Mouse (Mus musculus) granulocyte monocyte progenitor cell, adult 5-6 weeks (primary cell): ENCODE data around the gene Tsfm. TPM values are rescaled to one million over a fixed set of nuclear protein-coding genes. Genes with fewer than 3 reads are reported as not detected.

Experiments
- ATAC-seq: replicated peaks from 2 replicates; pipeline ENCODE4 v1.8.0; 2016; ENCODE audit warnings: mild to moderate bottlenecking, moderate TSS enrichment, inconsistent platforms; ENCODE audit not compliant: poor library complexity, severe bottlenecking
- total RNA-seq, 2 experiments: library from RNA; stranded (forward) in 1 of 2; stranded (reverse) in 1 of 2; fragments of 200-712, 200-1000 nt in 1 of 2; fragments of >200 nt in 1 of 2; fragmentation: Nextera tagmentation in 1 of 2; gene quantifications; 2 replicates each; pipeline ENCODE4 v1.2.3; 2014 to 2017

The Tsfm gene
- total RNA-seq, 2 experiments from 2014 or later = 32.9 to 41.5 TPM

DNA sequence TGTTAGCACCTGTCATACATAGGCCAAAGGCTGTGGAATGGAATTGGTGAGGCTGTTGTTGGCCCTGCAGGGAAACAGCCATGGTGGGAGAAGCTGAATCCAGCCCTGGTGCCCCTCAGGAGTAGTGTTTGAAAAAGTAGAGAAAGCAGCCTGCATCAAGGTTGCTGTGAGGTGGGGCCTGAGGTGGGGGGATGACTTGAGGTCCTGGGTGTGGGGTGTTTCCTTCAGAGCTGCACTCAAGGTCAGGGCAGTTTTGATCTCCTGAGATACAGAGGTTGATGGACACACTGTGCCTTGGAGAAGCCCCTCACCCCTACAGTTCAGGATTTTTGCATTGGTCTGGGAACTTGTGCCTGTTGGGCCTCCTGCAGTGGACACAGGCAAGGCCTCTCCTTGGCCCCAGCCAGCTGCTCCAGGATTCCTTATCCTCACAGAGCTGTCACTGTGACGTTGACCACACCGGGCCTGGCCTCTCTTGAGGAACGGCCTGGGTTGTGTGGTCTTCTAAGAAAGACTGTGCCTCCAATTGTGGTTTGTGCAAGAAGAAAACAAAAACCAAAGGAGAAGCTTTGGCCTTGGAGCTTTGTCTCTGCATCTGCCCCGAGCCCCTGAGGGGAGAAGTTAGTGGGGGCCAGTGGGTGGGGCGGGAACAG, 42.0 kb downstream of the Tsfm start:
- peak; percentile 23 for ATAC-seq

- peak; percentile 37 for ATAC-seq
These were observed 43.2 kb downstream of the Tsfm start for GRCm38 (mm10) chr10:126987183-126988118.

DNA sequence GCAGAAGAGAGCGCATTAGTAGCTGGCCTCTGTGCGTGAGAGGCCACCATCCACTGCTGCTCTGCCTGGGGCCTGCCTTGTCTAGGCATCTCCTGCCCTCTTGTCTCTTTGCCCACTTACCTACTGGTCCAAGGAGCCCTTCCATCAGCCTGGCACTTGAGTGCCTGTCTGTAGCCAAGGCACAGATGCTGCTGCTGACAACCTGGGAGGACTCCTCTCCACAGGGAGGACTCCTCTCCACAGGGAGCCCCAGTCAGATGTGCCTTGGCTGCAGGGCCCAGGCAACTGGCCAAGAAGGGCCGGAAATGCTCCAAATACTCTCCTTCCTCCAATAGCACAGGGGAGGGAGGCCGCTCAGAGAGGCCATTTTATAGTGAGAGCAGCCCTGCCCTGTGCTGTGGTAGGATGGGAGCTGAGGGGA, 44.1 kb downstream of the Tsfm start:
- ATAC-seq = peak; percentile 28

GRCm38 (mm10) chr10:126985579-126985978, 45.1 kb downstream of the Tsfm start:
- ATAC-seq = no peak

- ATAC-seq = no peak
These were observed 45.5 kb downstream of the Tsfm start for GRCm38 (mm10) chr10:126985127-126985526.

GRCm38 (mm10) chr10:126984189-126985004, 46.2 kb downstream of the Tsfm start:
- no peak for ATAC-seq

DNA sequence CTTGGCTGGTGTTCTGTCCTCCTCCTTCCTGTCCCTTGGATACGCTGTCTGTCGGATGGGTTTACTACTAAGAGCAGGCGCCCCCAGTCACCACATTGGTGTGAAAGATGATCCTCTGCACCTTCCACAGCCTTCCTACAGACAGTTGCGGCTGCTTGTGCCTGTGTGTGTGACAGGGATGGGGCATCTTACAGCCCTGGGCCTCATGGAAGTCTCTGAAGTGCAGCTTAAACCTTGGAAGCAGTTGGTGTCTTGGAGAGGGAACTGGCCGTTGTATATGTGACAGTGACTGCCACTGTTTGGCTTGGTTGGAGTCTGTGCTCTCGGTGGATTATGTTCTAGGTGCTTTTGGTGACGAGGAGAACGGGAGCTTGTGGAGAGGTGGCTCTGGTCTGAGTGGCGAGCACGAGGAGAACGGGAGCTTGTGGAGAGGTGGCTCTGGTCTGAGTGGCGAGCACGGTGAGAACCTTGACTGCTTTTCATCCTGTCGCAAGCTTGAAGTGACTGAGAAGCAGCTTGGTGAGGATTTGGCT, 47.4 kb downstream of the Tsfm start:
- no peak for ATAC-seq

GRCm38 (mm10) chr10:126981746-126982145, 48.9 kb downstream of the Tsfm start:
- no peak for ATAC-seq

DNA sequence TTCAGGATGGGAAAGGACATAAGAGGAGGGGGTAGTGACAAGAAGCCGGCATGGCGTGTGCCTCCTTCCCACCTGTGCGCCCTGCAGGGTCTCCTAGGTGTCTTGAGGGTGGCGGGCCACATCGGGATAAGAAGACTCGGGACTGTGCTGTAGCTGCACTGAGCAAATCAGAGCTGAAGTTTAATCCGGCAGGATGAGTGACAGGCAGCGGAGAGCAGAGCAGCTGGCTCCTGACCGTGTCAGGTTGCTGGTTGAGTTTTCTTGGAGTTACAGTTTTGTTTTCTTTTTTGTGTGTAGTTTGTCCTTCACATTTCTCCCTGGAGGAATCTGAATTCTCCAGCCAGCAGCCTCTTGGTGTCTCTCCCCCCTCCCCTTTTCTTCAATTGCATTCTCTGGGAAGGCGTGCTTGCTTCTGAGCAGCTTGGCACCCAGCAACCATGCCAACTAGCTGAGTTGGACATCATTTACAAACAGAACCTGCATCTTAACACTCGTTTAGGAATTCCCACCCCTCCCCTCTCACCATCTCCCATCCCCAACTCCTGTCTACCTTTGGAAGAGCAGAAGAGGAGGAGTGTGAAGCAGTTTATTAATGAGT, 49.6 kb downstream of the Tsfm start:
- ATAC-seq = no peak

DNA sequence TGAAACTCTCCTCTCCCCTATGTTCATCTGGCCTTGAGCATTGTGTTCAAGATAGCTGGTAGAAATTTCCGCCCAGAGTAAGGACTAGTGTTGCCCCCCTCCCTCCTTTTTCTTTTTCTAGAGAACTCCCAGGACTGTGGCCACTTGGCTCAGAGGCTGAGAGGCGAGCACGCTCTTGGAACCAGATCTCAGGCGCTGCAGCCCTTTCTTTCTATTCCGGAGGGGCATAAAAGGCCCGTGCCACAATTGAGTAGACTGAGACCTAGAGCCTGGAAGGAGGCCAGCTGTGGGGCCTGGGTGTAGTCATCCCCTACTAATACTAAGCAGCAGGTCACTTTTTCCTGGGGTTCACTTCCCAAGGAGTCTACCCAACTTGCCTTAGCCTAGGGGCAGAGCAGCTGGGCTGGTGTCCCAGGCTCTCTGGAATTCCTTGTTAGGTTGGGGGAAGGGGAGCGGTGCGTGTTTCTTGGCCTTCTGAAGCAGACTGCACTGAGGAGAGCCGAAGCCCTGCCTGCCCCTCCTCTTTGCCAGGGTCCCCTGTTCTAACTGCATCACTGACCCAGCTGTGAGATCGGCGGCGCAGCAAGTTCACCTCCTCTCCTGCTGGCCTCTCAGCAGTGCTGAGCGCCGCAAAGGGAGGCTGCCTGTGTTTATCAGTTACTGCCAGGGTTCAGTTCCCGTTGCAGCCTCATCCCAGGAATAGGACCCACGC, 50.3 kb downstream of the Tsfm start:
- ATAC-seq = no peak

DNA sequence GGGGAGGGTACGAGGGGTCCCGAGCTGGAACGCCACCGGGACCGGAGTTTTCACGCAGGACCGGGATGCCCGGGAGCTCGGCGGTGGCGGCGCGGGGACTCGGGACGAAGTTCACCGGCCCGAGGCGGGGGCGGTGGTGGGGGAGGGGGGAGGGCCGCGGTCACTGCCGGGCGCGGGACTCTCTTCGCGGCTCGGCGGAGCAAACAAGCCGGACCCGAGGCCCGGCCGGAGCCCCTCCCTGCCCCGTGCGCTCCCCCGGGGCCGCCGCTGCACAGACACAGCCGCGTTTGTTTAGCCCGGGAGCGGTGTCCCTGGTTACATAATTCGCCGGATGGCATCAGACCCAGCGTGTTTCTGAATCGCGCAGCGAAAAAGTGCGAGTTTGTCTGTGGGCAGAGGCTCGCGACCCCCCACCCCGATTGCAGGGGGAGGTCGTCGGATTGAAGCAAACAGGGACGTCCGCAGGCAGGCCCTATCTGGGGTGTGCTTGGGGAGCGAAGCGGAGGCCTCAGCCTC, 50.9 kb downstream of the Tsfm start:
- peak; percentile 12; the same call in 1 of the 2 replicates for ATAC-seq

DNA sequence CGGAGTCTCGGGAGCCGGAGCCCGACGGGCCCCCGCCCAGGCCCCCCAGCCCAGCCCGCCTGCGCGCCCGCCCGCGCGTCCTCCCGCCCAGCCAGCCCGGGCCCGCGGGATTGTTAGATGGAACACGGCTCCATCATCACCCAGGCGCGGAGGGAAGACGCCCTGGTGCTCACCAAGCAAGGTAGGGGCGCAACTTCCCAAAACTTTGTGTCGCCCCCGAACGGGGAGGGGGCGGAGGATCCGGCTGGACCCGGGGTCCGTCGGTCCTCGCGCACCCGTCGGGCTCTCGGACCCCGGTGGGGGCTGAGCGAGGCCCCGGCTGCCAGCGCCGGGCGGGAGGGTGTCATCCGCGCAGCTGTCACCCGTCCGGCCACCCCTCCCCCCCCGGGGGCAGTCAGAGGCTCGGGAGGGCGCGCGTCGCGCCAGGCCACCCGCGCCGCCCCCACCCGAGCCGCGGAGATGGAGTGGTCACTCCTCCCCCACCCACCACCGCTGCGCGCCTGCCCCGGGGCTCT, 51.5 kb downstream of the Tsfm start:
- no peak for ATAC-seq

GRCm38 (mm10) chr10:126978277-126978994, 52.2 kb downstream of the Tsfm start, which contains the start of gene Ctdsp2:
Ctdsp2 (plus strand) TSS chr10:126978717.
- peak; percentile 87 for ATAC-seq

- ATAC-seq = no peak
These were observed 53.6 kb downstream of the Tsfm start for GRCm38 (mm10) chr10:126977076-126977475.

DNA sequence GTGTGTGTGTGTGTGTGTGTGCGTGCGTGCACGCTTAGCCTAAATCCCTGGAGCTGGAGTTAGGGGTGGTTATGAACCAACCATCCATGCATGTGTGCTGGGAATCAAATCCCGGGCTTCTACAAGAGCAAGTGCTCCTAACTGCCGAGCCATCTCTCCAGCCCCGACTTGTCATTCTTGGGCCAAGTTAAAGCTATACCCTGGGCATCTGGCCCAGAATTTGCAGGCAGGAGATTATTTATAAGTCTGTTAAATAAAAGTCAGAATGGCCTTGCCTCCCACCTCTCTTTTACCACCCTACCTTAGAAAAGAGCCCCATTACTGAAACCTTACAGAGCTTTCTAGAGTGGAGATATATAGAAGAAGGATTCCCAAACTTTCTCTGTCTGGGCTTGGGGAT, 54.9 kb downstream of the Tsfm start:
- no peak for ATAC-seq

DNA sequence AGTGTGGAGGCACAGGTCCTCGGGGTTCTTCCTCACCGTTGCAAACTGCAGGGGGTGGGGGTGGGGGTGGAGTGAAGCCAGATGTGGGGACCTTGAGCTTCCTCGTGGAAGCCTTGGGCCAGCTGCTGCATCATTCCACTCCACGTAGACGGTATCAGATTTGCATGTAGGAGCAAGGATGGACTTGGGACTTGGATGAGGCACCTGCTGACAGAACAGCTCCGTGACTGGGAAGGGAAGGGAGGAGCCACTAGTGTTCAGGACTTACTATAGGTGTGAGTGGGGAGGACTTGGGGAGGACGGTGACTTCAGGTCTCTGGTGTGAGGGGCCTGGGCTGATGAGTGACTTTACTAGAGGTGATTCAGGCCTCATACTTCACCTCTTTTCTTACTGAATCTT, 57.7 kb downstream of the Tsfm start:
- ATAC-seq = no peak

DNA sequence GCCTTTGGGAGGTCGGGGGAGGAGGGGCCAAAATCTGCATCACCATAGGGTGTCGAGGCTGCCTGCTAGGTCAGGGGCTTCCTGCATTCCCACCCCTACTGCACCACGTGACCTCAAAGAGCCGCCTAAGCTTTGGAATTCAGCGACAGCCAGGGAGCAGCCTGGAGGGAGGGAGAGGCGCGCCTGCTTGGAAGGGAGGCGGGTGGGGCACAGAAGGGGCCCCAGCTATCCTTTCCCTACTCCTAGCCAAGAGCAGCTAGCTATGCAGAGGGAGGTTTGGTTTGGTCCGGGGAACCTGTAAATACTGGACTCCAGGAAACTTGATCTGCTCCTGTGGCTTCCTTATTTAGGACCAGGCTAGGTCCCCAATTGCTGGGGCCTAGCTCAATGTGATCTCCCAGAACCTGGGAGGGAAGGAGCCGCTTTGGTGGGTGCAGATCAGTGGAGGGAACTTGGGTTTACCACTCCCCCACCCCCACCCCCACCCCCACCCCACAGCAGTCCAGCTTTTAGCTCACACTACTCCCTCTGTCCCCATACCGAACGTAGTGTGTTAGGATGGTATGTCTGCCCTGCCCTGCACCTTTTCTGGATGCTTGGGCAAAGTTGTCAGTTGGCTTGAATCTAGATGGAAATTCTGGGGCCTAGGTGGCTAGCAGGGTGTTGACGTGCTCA, 58.5 kb downstream of the Tsfm start:
- ATAC-seq = no peak
